Mouse (Mus musculus): ENCODE measurements at regions not wholly inside any gene's neighbourhood (a gene's known extent, or its start where the extent isn't known, plus 50 kb on each side); places are given as distances from the start of the nearest gene placed in this dataset.
A peak's percentile ranks its signal among the peaks of the same experiment; 100 is the strongest.

- DNase-seq (ENCODE audit: low spot score), result no peak
Observed at GRCm38 (mm10) chr6:147416592-147416991, 59.0 kb upstream of the Ccdc91 start.

GRCm38 (mm10) chr6:147413713-147414112 is 61.9 kb upstream of the Ccdc91 start:
- DNase-seq (ENCODE audit: low spot score), result no peak

GRCm38 (mm10) chr6:147397984-147398383 is 77.6 kb upstream of the Ccdc91 start:
- no peak for DNase-seq (ENCODE audit: low spot score)

DNA sequence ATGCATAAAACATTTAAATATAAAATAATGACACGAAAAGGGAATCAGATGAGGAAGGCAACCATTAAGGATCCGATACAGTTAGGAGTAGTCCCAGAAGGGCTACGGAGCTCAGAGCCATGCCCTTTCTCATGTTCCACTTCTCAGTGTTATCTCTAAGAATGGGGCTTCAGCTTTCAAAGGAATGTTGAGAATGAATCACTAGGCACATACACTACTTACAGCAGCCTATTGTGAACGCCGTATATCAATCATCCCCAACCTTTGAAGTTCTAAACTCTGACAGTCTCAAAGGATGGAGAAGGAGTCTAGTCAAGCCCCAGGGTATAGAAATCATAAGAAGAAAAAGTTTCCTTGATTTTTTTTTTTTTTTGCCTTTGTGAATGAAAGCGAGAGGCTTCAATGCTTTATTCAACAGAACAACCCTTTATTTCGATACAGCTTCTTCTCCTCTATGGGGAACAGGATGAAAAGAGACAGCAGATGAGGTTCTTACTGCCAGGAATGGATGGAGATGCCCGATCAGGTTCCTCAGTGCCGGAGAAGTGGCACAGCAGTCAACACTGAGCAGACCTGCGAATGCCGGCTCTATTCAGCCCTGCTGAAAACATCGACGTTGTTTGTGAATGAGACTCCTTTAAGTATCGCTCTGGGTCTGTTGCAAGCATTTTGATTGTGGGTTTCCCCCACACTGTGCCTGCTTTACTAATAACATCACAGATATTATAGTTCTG is 84.0 kb upstream of the Ccdc91 start:
- no peak for DNase-seq (ENCODE audit: low spot score)

- peak; percentile 4 for DNase-seq (ENCODE audit: low spot score)
Observed at GRCm38 (mm10) chr6:147390499-147390898, 85.1 kb upstream of the Ccdc91 start.

DNA sequence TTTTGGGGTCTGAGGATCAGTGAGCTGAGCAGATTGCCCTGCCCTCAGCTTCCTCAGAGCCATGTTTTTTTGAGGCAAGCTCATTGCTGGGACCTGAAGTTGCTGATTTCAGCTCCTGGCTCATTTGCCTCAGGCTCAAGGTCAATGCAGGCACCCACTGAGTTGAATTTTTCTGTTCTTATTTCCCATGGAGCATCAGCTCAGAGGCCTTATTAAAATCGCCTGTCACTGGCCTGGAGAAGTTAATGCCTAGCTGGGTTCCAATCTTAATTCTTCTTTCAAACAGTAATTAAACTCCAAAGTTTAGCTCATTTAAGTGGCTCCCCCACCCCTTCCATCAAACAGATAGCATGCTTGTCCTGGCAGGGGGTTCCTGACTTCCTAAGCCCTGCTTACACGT is 86.9 kb upstream of the Ccdc91 start:
- no peak for DNase-seq (ENCODE audit: low spot score)

GRCm38 (mm10) chr6:147385606-147386005 is 90.0 kb upstream of the Ccdc91 start:
- DNase-seq (ENCODE audit: low spot score), result no peak

DNA sequence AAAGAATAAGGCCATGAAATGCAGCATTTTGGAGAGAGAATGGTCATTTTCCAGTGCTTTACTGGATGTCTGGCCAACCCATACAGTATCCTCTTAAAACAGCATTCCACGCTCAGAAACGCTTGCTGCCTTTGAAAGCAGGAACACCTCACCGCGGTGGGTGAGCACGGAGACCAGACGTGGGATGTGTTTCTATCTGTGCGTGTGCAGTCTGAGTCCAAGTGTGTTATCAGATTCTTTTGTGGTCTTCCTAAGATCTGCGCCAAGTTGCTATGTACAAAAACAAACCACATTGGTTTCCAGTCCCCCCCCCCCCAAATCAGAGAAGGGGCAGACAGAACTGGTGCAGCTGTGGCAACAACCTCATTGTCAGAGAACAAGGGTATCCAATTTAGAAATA is 95.1 kb upstream of the Ccdc91 start:
- no peak for DNase-seq (ENCODE audit: low spot score)

GRCm38 (mm10) chr6:147377679-147378078 is 97.9 kb upstream of the Ccdc91 start:
- no peak for DNase-seq (ENCODE audit: low spot score)

- DNase-seq (ENCODE audit: low spot score), result no peak
Observed at GRCm38 (mm10) chr6:147371737-147372136, 103.9 kb upstream of the Ccdc91 start.

DNA sequence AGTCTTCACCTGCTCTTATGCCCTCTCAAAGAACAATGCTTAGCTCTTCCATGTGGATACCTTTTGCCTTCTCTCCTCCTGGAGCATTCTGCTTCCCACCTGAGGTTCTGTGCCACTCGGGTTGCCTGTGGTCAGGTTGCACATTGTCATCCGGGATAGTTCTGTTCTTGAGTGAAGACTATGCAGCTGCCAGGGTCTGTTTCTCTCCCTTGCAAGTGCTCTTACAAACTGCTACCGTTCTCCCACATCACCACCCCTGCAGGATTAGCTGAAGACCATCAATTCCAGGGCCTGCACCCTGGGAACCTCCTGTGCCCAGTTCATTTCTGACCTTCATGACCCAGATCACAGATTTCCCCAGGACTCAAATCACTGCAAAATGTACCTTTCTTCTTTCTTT is 104.3 kb upstream of the Ccdc91 start:
- no peak for DNase-seq (ENCODE audit: low spot score)

DNA sequence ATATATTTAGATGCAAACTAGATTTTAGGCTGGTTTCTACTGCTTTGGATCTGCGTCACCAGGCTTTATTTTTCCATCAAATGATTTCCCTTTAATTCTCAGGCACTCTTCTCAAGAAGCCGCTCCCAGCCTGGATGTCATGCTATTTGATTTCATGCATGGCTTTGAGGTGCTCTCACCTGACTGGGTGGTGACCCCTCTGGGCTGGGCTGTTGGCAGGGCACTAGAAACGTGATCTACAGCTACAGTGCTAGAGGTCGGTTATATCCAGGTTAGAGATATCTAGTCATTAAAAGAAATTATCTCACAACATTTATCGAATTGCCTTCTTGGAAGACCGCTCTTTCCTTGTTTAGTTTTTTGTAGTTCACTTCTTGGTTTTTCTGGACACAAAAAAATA is 98.9 kb upstream of the Pthlh start:
- DNase-seq (ENCODE audit: low spot score), result no peak

DNA sequence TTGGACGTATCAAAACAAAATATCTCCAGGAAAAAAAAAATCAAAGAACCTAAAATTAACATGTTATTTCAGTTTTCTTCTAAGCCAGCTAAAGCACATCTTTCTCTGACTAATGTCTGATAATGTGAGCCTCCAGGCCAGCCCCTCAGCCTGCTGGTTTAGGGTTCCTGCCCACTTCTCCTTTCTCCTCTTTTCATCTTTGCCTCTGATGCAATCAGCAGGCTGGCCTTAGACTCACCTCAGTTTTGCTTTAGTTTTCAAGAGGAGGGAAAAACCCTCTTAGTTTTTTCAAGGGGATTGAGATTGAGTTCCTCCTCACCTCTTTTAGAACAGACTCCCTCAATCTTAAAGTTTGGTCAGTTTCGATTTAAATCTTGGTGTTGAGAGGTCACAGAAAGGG is 93.0 kb upstream of the Pthlh start:
- no peak for DNase-seq (ENCODE audit: low spot score)

- no peak for DNase-seq (ENCODE audit: low spot score)
Observed at GRCm38 (mm10) chr6:147356570-147356969, 92.6 kb upstream of the Pthlh start.

- DNase-seq (ENCODE audit: low spot score), result no peak
Observed at GRCm38 (mm10) chr6:147349566-147350237, 85.7 kb upstream of the Pthlh start.

- DNase-seq (ENCODE audit: low spot score), result no peak
Observed at GRCm38 (mm10) chr6:147348621-147349020, 84.6 kb upstream of the Pthlh start.

- DNase-seq (ENCODE audit: low spot score), result no peak
Observed at GRCm38 (mm10) chr6:147341042-147341441, 77.1 kb upstream of the Pthlh start.

GRCm38 (mm10) chr6:147332976-147333375 is 69.0 kb upstream of the Pthlh start:
- no peak for DNase-seq (ENCODE audit: low spot score)

DNA sequence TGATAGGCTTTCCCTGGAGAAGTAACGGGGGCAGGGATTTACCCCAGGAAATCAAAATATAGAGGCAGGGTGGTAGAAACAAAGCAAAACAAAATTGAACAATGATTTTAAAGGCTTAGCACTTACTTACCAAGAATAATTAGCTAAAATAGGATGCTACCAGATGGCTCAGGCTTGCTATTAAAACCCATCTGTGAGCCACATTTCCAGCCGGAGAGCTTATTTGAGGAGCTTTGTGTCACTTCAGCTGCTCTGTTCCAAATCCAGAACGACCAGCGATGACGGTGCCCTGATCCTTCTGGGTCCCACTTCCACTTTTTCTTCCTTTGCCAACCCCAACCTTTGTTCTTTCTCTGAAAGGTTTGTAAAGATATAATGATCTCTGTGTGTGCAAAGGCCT is 65.2 kb upstream of the Pthlh start:
- no peak for DNase-seq (ENCODE audit: low spot score)

GRCm38 (mm10) chr6:147324336-147324735 is 60.4 kb upstream of the Pthlh start:
- DNase-seq (ENCODE audit: low spot score), result peak; percentile 15

DNA sequence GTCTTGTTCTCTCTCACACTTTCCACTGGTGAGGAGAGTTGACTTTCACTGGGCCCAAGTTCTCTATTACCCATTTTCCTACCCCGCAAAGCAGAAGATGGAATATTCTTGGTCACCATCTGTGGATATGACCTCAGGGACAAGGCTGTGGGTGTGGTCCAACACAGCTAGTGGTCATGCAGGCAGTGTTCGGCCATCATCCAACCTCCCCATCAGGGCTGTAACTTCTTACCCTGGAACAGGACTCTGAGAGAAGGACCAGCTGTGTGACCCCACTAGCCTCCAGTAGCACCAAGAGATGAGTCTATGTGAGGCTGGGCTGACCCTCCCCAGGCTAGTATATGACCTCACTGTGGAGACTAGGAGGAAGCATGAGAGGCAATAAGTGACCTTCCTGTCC is 54.1 kb upstream of the Pthlh start:
- DNase-seq (ENCODE audit: low spot score), result peak; percentile 47

- peak; percentile 65 for DNase-seq (ENCODE audit: low spot score)
Observed at GRCm38 (mm10) chr6:147316702-147317468, 52.9 kb upstream of the Pthlh start.

DNA sequence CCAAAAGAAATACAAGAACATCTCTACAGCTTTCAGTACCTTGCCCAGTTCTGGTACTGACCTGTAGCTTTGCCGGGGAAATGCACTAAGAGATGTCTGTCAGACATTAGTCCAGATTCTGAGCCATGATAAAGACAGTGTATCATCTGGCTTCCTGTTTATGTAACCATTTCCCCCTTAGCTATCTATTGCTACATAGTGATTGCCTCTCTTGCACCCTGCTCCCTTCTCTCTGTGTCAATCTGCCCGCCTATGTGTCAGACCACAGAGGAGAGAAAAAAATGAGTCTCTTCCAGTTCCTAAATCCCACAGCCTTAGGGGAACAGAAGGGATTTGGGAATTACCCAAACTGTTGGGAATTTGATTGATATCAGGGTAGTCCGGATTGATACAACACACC is 52.2 kb upstream of the Pthlh start:
- no peak for DNase-seq (ENCODE audit: low spot score)
